Mouse (Mus musculus) CH12.LX (cell line): ENCODE measurements at regions not wholly inside any gene's neighbourhood (a gene's known extent, or its start where the extent isn't known, plus 50 kb on each side); places are given as distances from the start of the nearest gene placed in this dataset.

ENCODE experiments used
- CTCF ChIP-seq, 2 experiments: IDR thresholded peaks in 1 of 2; conservative IDR thresholded peaks in 1 of 2; 2 replicates each; pipeline ENCODE4 v1.5.1; 2011 to 2012; ENCODE audit warnings: low read depth in 2 of 2, low read length in 2 of 2, improper control_type of control experiment in 1 of 2, inconsistent platforms in 1 of 2, mild to moderate bottlenecking in 1 of 2, moderate library complexity in 1 of 2
- E2F4 ChIP-seq: IDR thresholded peaks from 2 replicates; pipeline ENCODE4 v1.6.1; 2011; ENCODE audit warnings: low read depth, low read length, improper control_type of control experiment; ENCODE audit not compliant: insufficient replicate concordance
- MAX ChIP-seq: IDR thresholded peaks from 2 replicates; pipeline ENCODE4 v1.6.1; 2011; ENCODE audit warnings: low read length, improper control_type of control experiment
- NRF1 ChIP-seq: IDR thresholded peaks from 2 replicates; pipeline ENCODE4 v1.6.1; 2014; ENCODE audit warnings: low read depth, mild to moderate bottlenecking, inconsistent platforms, low read length, improper control_type of control experiment, moderate library complexity
- SMC3 ChIP-seq: IDR thresholded peaks from 2 replicates; pipeline ENCODE4 v1.6.1; 2011; ENCODE audit warnings: low read depth, low read length, improper control_type of control experiment
- USF1 ChIP-seq: IDR thresholded peaks from 2 replicates; pipeline ENCODE4 v1.6.1; 2014; ENCODE audit warnings: low read depth, mild to moderate bottlenecking, inconsistent platforms, low read length, improper control_type of control experiment

GRCm38 (mm10) chr6:94783471-94783870, 83.5 kb upstream of the Lrig1 start:
- TF ChIP-seq E2F4 (no peak), USF1 (no peak), NRF1 (no peak), CTCF (conservative IDR thresholded peaks at IDR 0.05 in 1 of 2, IDR thresholded peaks at IDR 0.05 in 1 of 2; ENCODE audit: low read depth in 2 of 2, low read length in 2 of 2) (no peak), SMC3 (no peak), MAX (no peak)
